Mouse (Mus musculus): ENCODE data around the gene Lst1. TPM values are rescaled to one million over a fixed set of nuclear protein-coding genes. Genes with fewer than 3 reads are reported as not detected.

Lst1 gene
- polyA plus RNA-seq, 1 experiment from 2014 or later, result 21.1 TPM

- WGBS, result 40% methylated on average over 19 of the region's 19 CpGs
- Histone ChIP-seq H3K36me3 (ENCODE audit: control insufficient read depth, insufficient read depth, low read length) (no peaks in the 10 kb centered on the region), H3K4me2 (replicated peaks; ENCODE audit: low read depth, low read length) (peak overlapping the region; percentile 79), H3K27me3 (ENCODE audit: control insufficient read depth, insufficient read depth, low read length) (peaks cover 8% of the 10 kb centered on the region), H3K4me3 (ENCODE audit: low read depth, low read length) (peak overlapping the region; percentile 38), H3K9me3 (ENCODE audit: control insufficient read depth, low read depth, low read length) (no peaks in the 10 kb centered on the region), H3K27ac (ENCODE audit: low read length) (no peak overlapping the region), H3K9ac (replicated peaks; ENCODE audit: low read depth, low read length) (no peak overlapping the region; the same call in 1 of the 2 replicates), H3K4me1 (ENCODE audit: control insufficient read depth, insufficient read depth, low read length) (peaks cover 14% of the 10 kb centered on the region; the same call in 1 of the 2 replicates)
- ATAC-seq (ENCODE audit: insufficient number of reproducible peaks, insufficient read depth, low FRiP score, low read depth), result 0 out of 2 replicates have a peak, but pooled peaks have one; percentile 5
These were observed 6.8 kb upstream of the Lst1 start for GRCm38 (mm10) chr17:35194844-35195630.

- Histone ChIP-seq H3K9me3 (ENCODE audit: control insufficient read depth, low read depth, low read length) (no peaks in the 10 kb centered on the region), H3K27ac (ENCODE audit: low read length) (no peak within 1 kb of the TSS), H3K4me1 (ENCODE audit: control insufficient read depth, insufficient read depth, low read length) (peaks cover 14% of the 10 kb centered on the region; the same call in 1 of the 2 replicates), H3K4me3 (ENCODE audit: low read depth, low read length) (peak within 1 kb of the TSS; percentile 38; the same call in 1 of the 2 replicates), H3K36me3 (ENCODE audit: control insufficient read depth, insufficient read depth, low read length) (no peaks in the 10 kb centered on the region), H3K9ac (replicated peaks; ENCODE audit: low read depth, low read length) (no peak within 1 kb of the TSS), H3K27me3 (ENCODE audit: control insufficient read depth, insufficient read depth, low read length) (peaks cover 8% of the 10 kb centered on the region), H3K4me2 (replicated peaks; ENCODE audit: low read depth, low read length) (peak within 1 kb of the TSS; percentile 79)
- 49% methylated on average over 28 of the region's 28 CpGs for WGBS
- no peak for ATAC-seq (ENCODE audit: insufficient number of reproducible peaks, insufficient read depth, low FRiP score, low read depth)
These were observed 5.9 kb upstream of the Lst1 start, which contains the start of gene Ltb for GRCm38 (mm10) chr17:35193881-35194843. Gene Ltb (plus strand): TSS chr17:35194439.

GRCm38 (mm10) chr17:35192924-35193323 is 4.7 kb upstream of the Lst1 start:
- Histone ChIP-seq H3K9me3 (ENCODE audit: control insufficient read depth, low read depth, low read length) (no peaks in the 10 kb centered on the region), H3K4me3 (ENCODE audit: low read depth, low read length) (no peak overlapping the region), H3K9ac (replicated peaks; ENCODE audit: low read depth, low read length) (no peak overlapping the region), H3K4me2 (replicated peaks; ENCODE audit: low read depth, low read length) (no peak overlapping the region), H3K27ac (ENCODE audit: low read length) (no peak overlapping the region), H3K36me3 (ENCODE audit: control insufficient read depth, insufficient read depth, low read length) (no peaks in the 10 kb centered on the region), H3K27me3 (ENCODE audit: control insufficient read depth, insufficient read depth, low read length) (peaks cover 8% of the 10 kb centered on the region), H3K4me1 (ENCODE audit: control insufficient read depth, insufficient read depth, low read length) (peaks cover 14% of the 10 kb centered on the region; the same call in 1 of the 2 replicates)
- no peak for ATAC-seq (ENCODE audit: insufficient number of reproducible peaks, insufficient read depth, low FRiP score, low read depth)
- WGBS, result 85% methylated on average over 5 of the region's 5 CpGs

- Histone ChIP-seq H3K4me2 (replicated peaks; ENCODE audit: low read depth, low read length) (no peak overlapping the region), H3K9me3 (ENCODE audit: control insufficient read depth, low read depth, low read length) (no peaks in the 10 kb centered on the region), H3K36me3 (ENCODE audit: control insufficient read depth, insufficient read depth, low read length) (no peaks in the 10 kb centered on the region), H3K27me3 (ENCODE audit: control insufficient read depth, insufficient read depth, low read length) (peaks cover 8% of the 10 kb centered on the region), H3K27ac (ENCODE audit: low read length) (no peak overlapping the region), H3K9ac (replicated peaks; ENCODE audit: low read depth, low read length) (no peak overlapping the region), H3K4me3 (ENCODE audit: low read depth, low read length) (no peak overlapping the region), H3K4me1 (ENCODE audit: control insufficient read depth, insufficient read depth, low read length) (peaks cover 14% of the 10 kb centered on the region; the same call in 1 of the 2 replicates)
- no peak for ATAC-seq (ENCODE audit: insufficient number of reproducible peaks, insufficient read depth, low FRiP score, low read depth)
- WGBS, result 65% methylated on average over 2 of the region's 2 CpGs
These were observed 3.5 kb upstream of the Lst1 start for GRCm38 (mm10) chr17:35191723-35192122.

GRCm38 (mm10) chr17:35190096-35190495 is 1.9 kb upstream of the Lst1 start:
- H3K4me3 ChIP-seq (ENCODE audit: low read depth, low read length), result no peak overlapping the region
- no peak overlapping the region for H3K9ac ChIP-seq (replicated peaks; ENCODE audit: low read depth, low read length)
- H3K9me3 ChIP-seq (ENCODE audit: control insufficient read depth, low read depth, low read length), result no peaks in the 10 kb centered on the region
- no peaks in the 10 kb centered on the region for H3K27me3 ChIP-seq (ENCODE audit: control insufficient read depth, insufficient read depth, low read length)
- H3K4me2 ChIP-seq (replicated peaks; ENCODE audit: low read depth, low read length), result no peak overlapping the region
- peaks cover 15% of the 10 kb centered on the region; the same call in 1 of the 2 replicates for H3K4me1 ChIP-seq (ENCODE audit: control insufficient read depth, insufficient read depth, low read length)
- no peaks in the 10 kb centered on the region for H3K36me3 ChIP-seq (ENCODE audit: control insufficient read depth, insufficient read depth, low read length)
- H3K27ac ChIP-seq (ENCODE audit: low read length), result no peak overlapping the region
- no peak for ATAC-seq (ENCODE audit: insufficient number of reproducible peaks, insufficient read depth, low FRiP score, low read depth)
- 67% methylated on average over 4 of the region's 4 CpGs for WGBS

- H3K27ac ChIP-seq (ENCODE audit: low read length), result no peak overlapping the region
- WGBS, result 59% methylated on average over 1 of the region's 1 CpGs
These were observed 947 bp upstream of the Lst1 start for GRCm38 (mm10) chr17:35189186-35189585.

GRCm38 (mm10) chr17:35187345-35187744 is 894 bp downstream of the Lst1 start:
- Histone ChIP-seq H3K27me3 (ENCODE audit: control insufficient read depth, insufficient read depth, low read length) (no peaks in the 10 kb centered on the region), H3K4me2 (replicated peaks; ENCODE audit: low read depth, low read length) (no peak overlapping the region), H3K4me3 (ENCODE audit: low read depth, low read length) (no peak overlapping the region), H3K9me3 (ENCODE audit: control insufficient read depth, low read depth, low read length) (no peaks in the 10 kb centered on the region), H3K36me3 (ENCODE audit: control insufficient read depth, insufficient read depth, low read length) (no peaks in the 10 kb centered on the region), H3K9ac (replicated peaks; ENCODE audit: low read depth, low read length) (no peak overlapping the region), H3K4me1 (ENCODE audit: control insufficient read depth, insufficient read depth, low read length) (peaks cover 6% of the 10 kb centered on the region; the same call in 1 of the 2 replicates), H3K27ac (ENCODE audit: low read length) (no peak overlapping the region)
- WGBS, result 70% methylated on average over 4 of the region's 4 CpGs
- no peak for ATAC-seq (ENCODE audit: insufficient number of reproducible peaks, insufficient read depth, low FRiP score, low read depth)

More at GRCm38 (mm10) chr17:35189186-35189585, 947 bp upstream of the Lst1 start:
- H3K9me3 ChIP-seq (ENCODE audit: control insufficient read depth, low read depth, low read length), result no peaks in the 10 kb centered on the region
- ATAC-seq (ENCODE audit: insufficient number of reproducible peaks, insufficient read depth, low FRiP score, low read depth), result no peak
- H3K4me1 ChIP-seq (ENCODE audit: control insufficient read depth, insufficient read depth, low read length), result peaks cover 8% of the 10 kb centered on the region; the same call in 1 of the 2 replicates
- H3K36me3 ChIP-seq (ENCODE audit: control insufficient read depth, insufficient read depth, low read length), result no peaks in the 10 kb centered on the region
- no peaks in the 10 kb centered on the region for H3K27me3 ChIP-seq (ENCODE audit: control insufficient read depth, insufficient read depth, low read length)
- H3K4me3 ChIP-seq (ENCODE audit: low read depth, low read length), result no peak overlapping the region
- H3K9ac ChIP-seq (replicated peaks; ENCODE audit: low read depth, low read length), result no peak overlapping the region
- no peak overlapping the region for H3K4me2 ChIP-seq (replicated peaks; ENCODE audit: low read depth, low read length)

- 0 out of 2 replicates have a peak overlapping the region, but pooled peaks have one; percentile 6 for H3K9ac ChIP-seq (replicated peaks; ENCODE audit: low read depth, low read length)
- no peaks in the 10 kb centered on the region for H3K36me3 ChIP-seq (ENCODE audit: control insufficient read depth, insufficient read depth, low read length)
- H3K27ac ChIP-seq (ENCODE audit: low read length), result peak overlapping the region; percentile 78
- H3K9me3 ChIP-seq (ENCODE audit: control insufficient read depth, low read depth, low read length), result no peaks in the 10 kb centered on the region
- peak overlapping the region; percentile 51 for H3K4me2 ChIP-seq (replicated peaks; ENCODE audit: low read depth, low read length)
- no peaks in the 10 kb centered on the region for H3K27me3 ChIP-seq (ENCODE audit: control insufficient read depth, insufficient read depth, low read length)
- peak; percentile 25; the same call in 1 of the 2 replicates for ATAC-seq (ENCODE audit: insufficient number of reproducible peaks, insufficient read depth, low FRiP score, low read depth)
- H3K4me1 ChIP-seq (ENCODE audit: control insufficient read depth, insufficient read depth, low read length), result peaks cover 6% of the 10 kb centered on the region; the same call in 1 of the 2 replicates
- 0% methylated on average over 4 of the region's 4 CpGs for WGBS
- H3K4me3 ChIP-seq (ENCODE audit: low read depth, low read length), result peak overlapping the region; percentile 37
These were observed 1.6 kb downstream of the Lst1 start for GRCm38 (mm10) chr17:35186681-35187080.
